Mouse (Mus musculus): ENCODE results near the gene Gm49396. TPM values are rescaled to one million over a fixed set of nuclear protein-coding genes. Genes with fewer than 3 reads are reported as not detected.
A peak's percentile ranks its signal among the peaks of the same experiment; 100 is the strongest.

The Gm49396 gene
- polyA plus RNA-seq, 1 experiment from 2014 or later: 7.7 TPM

GRCm38 (mm10) chr7:30587842-30588667 lies 24.9 kb downstream of the Gm49396 start:
- H3K4me3 ChIP-seq (ENCODE audit: low read depth, low read length): peak overlapping the region; percentile 60
- H3K36me3 ChIP-seq (ENCODE audit: control insufficient read depth, insufficient read depth, low read length): peaks cover 38% of the 10 kb centered on the region
- H3K27me3 ChIP-seq (replicated peaks; ENCODE audit: control insufficient read depth, insufficient read depth, low read length): no peaks in the 10 kb centered on the region
- WGBS: under 1% methylated on average over 56 of the region's 67 CpGs
- H3K4me2 ChIP-seq (ENCODE audit: low read length): peak overlapping the region; percentile 88
- peak; percentile 33; the same call in 1 of the 2 replicates for ATAC-seq (replicated peaks; ENCODE audit: low FRiP score, low TSS enrichment, low read depth)
- H3K4me1 ChIP-seq (replicated peaks; ENCODE audit: control insufficient read depth, insufficient read depth, low read length): peaks cover 14% of the 10 kb centered on the region
- peak overlapping the region; percentile 95 for H3K9ac ChIP-seq (ENCODE audit: low read length)
- peak; percentile 83 for DNase-seq (ENCODE audit: low spot score)
- H3K9me3 ChIP-seq (ENCODE audit: control insufficient read depth, low read length): no peaks in the 10 kb centered on the region
- peak overlapping the region; percentile 83 for H3K27ac ChIP-seq (ENCODE audit: low read depth)

GRCm38 (mm10) chr7:30588676-30589434 lies 25.7 kb downstream of the Gm49396 start, which contains the start of gene Kmt2b:
Gene Kmt2b (minus strand): TSS chr7:30588726.
- Histone ChIP-seq H3K4me2 (ENCODE audit: low read length) (peak within 1 kb of the TSS; percentile 88), H3K27ac (ENCODE audit: low read depth) (peak within 1 kb of the TSS; percentile 83), H3K36me3 (ENCODE audit: control insufficient read depth, insufficient read depth, low read length) (peaks cover 30% of the 10 kb centered on the region), H3K4me1 (replicated peaks; ENCODE audit: control insufficient read depth, insufficient read depth, low read length) (peaks cover 14% of the 10 kb centered on the region), H3K27me3 (replicated peaks; ENCODE audit: control insufficient read depth, insufficient read depth, low read length) (no peaks in the 10 kb centered on the region), H3K9ac (ENCODE audit: low read length) (peak within 1 kb of the TSS; percentile 95), H3K9me3 (ENCODE audit: control insufficient read depth, low read length) (no peaks in the 10 kb centered on the region), H3K4me3 (ENCODE audit: low read depth, low read length) (peak within 1 kb of the TSS; percentile 60)
- peak; percentile 97 for DNase-seq (ENCODE audit: low spot score)
- peak; percentile 95 for ATAC-seq (replicated peaks; ENCODE audit: low FRiP score, low TSS enrichment, low read depth)
- WGBS: under 1% methylated on average over 59 of the region's 68 CpGs

GRCm38 (mm10) chr7:30589435-30590301 lies 26.5 kb downstream of the Gm49396 start:
- Histone ChIP-seq H3K27ac (ENCODE audit: low read depth) (peak overlapping the region; percentile 83), H3K9me3 (ENCODE audit: control insufficient read depth, low read length) (no peaks in the 10 kb centered on the region), H3K9ac (ENCODE audit: low read length) (peak overlapping the region; percentile 49), H3K4me3 (ENCODE audit: low read depth, low read length) (peak overlapping the region; percentile 60), H3K4me1 (replicated peaks; ENCODE audit: control insufficient read depth, insufficient read depth, low read length) (peaks cover 14% of the 10 kb centered on the region), H3K27me3 (replicated peaks; ENCODE audit: control insufficient read depth, insufficient read depth, low read length) (no peaks in the 10 kb centered on the region), H3K36me3 (ENCODE audit: control insufficient read depth, insufficient read depth, low read length) (peaks cover 22% of the 10 kb centered on the region), H3K4me2 (ENCODE audit: low read length) (peak overlapping the region; percentile 67)
- WGBS: 24% methylated on average over 40 of the region's 40 CpGs
- ATAC-seq (replicated peaks; ENCODE audit: low FRiP score, low TSS enrichment, low read depth): peak; percentile 79
- DNase-seq (ENCODE audit: low spot score): no peak

- no peak overlapping the region for H3K27ac ChIP-seq (ENCODE audit: low read depth)
- peak overlapping the region; percentile 67; the same call in 1 of the 2 replicates for H3K4me2 ChIP-seq (ENCODE audit: low read length)
- ATAC-seq (replicated peaks; ENCODE audit: low FRiP score, low TSS enrichment, low read depth) (no peak), DNase-seq (ENCODE audit: low spot score) (no peak)
- H3K36me3 ChIP-seq (ENCODE audit: control insufficient read depth, insufficient read depth, low read length): peaks cover 8% of the 10 kb centered on the region
- no peak overlapping the region for H3K9ac ChIP-seq (ENCODE audit: low read length)
- no peaks in the 10 kb centered on the region for H3K27me3 ChIP-seq (replicated peaks; ENCODE audit: control insufficient read depth, insufficient read depth, low read length)
- peaks cover 14% of the 10 kb centered on the region for H3K4me1 ChIP-seq (replicated peaks; ENCODE audit: control insufficient read depth, insufficient read depth, low read length)
- no peak overlapping the region for H3K4me3 ChIP-seq (ENCODE audit: low read depth, low read length)
- 89% methylated on average over 9 of the region's 9 CpGs for WGBS
- no peaks in the 10 kb centered on the region for H3K9me3 ChIP-seq (ENCODE audit: control insufficient read depth, low read length)
Measured at GRCm38 (mm10) chr7:30590927-30591604, 27.9 kb downstream of the Gm49396 start.

- DNase-seq (ENCODE audit: low spot score): no peak
- H3K27me3 ChIP-seq (replicated peaks; ENCODE audit: control insufficient read depth, insufficient read depth, low read length): no peaks in the 10 kb centered on the region
- peaks cover 2% of the 10 kb centered on the region for H3K36me3 ChIP-seq (ENCODE audit: control insufficient read depth, insufficient read depth, low read length)
- H3K4me1 ChIP-seq (replicated peaks; ENCODE audit: control insufficient read depth, insufficient read depth, low read length): peaks cover 14% of the 10 kb centered on the region
- no peak overlapping the region for H3K4me3 ChIP-seq (ENCODE audit: low read depth, low read length)
- no peak overlapping the region for H3K4me2 ChIP-seq (ENCODE audit: low read length)
- H3K27ac ChIP-seq (ENCODE audit: low read depth): no peak overlapping the region
- no peaks in the 10 kb centered on the region for H3K9me3 ChIP-seq (ENCODE audit: control insufficient read depth, low read length)
- ATAC-seq (replicated peaks; ENCODE audit: low FRiP score, low TSS enrichment, low read depth): no peak
- WGBS: 69% methylated on average over 4 of the region's 4 CpGs
- no peak overlapping the region for H3K9ac ChIP-seq (ENCODE audit: low read length)
Measured at GRCm38 (mm10) chr7:30591605-30591951, 28.4 kb downstream of the Gm49396 start.

- ATAC-seq (replicated peaks; ENCODE audit: low FRiP score, low TSS enrichment, low read depth) (no peak), DNase-seq (ENCODE audit: low spot score) (no peak)
- H3K27ac ChIP-seq (ENCODE audit: low read depth): no peak overlapping the region
- WGBS: 51% methylated on average over 5 of the region's 5 CpGs
- H3K4me3 ChIP-seq (ENCODE audit: low read depth, low read length): no peak overlapping the region
- no peaks in the 10 kb centered on the region for H3K27me3 ChIP-seq (replicated peaks; ENCODE audit: control insufficient read depth, insufficient read depth, low read length)
- no peaks in the 10 kb centered on the region for H3K9me3 ChIP-seq (ENCODE audit: control insufficient read depth, low read length)
- H3K36me3 ChIP-seq (ENCODE audit: control insufficient read depth, insufficient read depth, low read length): no peaks in the 10 kb centered on the region
- H3K4me2 ChIP-seq (ENCODE audit: low read length): no peak overlapping the region
- H3K4me1 ChIP-seq (replicated peaks; ENCODE audit: control insufficient read depth, insufficient read depth, low read length): peaks cover 4% of the 10 kb centered on the region; the same call in 1 of the 2 replicates
- no peak overlapping the region for H3K9ac ChIP-seq (ENCODE audit: low read length)
Measured at GRCm38 (mm10) chr7:30592772-30593423, 29.8 kb downstream of the Gm49396 start.

GRCm38 (mm10) chr7:30593579-30594509 lies 30.7 kb downstream of the Gm49396 start:
- H3K4me1 ChIP-seq (replicated peaks; ENCODE audit: control insufficient read depth, insufficient read depth, low read length): peaks cover 4% of the 10 kb centered on the region; the same call in 1 of the 2 replicates
- no peak for ATAC-seq (replicated peaks; ENCODE audit: low FRiP score, low TSS enrichment, low read depth)
- 73% methylated on average over 10 of the region's 10 CpGs for WGBS
- H3K36me3 ChIP-seq (ENCODE audit: control insufficient read depth, insufficient read depth, low read length): no peaks in the 10 kb centered on the region
- H3K4me2 ChIP-seq (ENCODE audit: low read length): no peak overlapping the region
- no peaks in the 10 kb centered on the region for H3K9me3 ChIP-seq (ENCODE audit: control insufficient read depth, low read length)
- H3K27me3 ChIP-seq (replicated peaks; ENCODE audit: control insufficient read depth, insufficient read depth, low read length): no peaks in the 10 kb centered on the region
- H3K27ac ChIP-seq (ENCODE audit: low read depth): no peak overlapping the region
- H3K9ac ChIP-seq (ENCODE audit: low read length): no peak overlapping the region
- DNase-seq (ENCODE audit: low spot score): no peak
- no peak overlapping the region for H3K4me3 ChIP-seq (ENCODE audit: low read depth, low read length)
